Mouse (Mus musculus) MEL (cell line): ENCODE data around the gene Fndc3a. TPM values are rescaled to one million over a fixed set of nuclear protein-coding genes. Genes with fewer than 3 reads are reported as not detected.

Experiments
- DNase-seq: peaks from one replicate; pipeline ENCODE4 v3.0.0; 2011; ENCODE audit warnings: low read depth, low spot score
- H3K27ac ChIP-seq: 2 replicates; pipeline ENCODE4 v1.5.1; 2012; ENCODE audit warnings: low read depth, mild to moderate bottlenecking, control low read depth, low read length, moderate library complexity; ENCODE audit not compliant: control insufficient read depth
- H3K27me3 ChIP-seq, 2 experiments: fragments of 150-350 bp in 1 of 2; sonication (generic) in 1 of 2; 2 replicates each; pipeline ENCODE4 v1.6.1; 2012; ENCODE audit warnings: low read length in 2 of 2, mild to moderate bottlenecking in 2 of 2, improper control_type of control experiment in 1 of 2, moderate library complexity in 1 of 2; ENCODE audit not compliant: insufficient read depth in 2 of 2, control insufficient read depth in 1 of 2
- H3K36me3 ChIP-seq, 2 experiments: 2 replicates each; pipeline ENCODE4 v1.6.1; 2012 to 2014; ENCODE audit warnings: low read length in 2 of 2, improper control_type of control experiment in 1 of 2, inconsistent platforms in 1 of 2, mild to moderate bottlenecking in 1 of 2; ENCODE audit not compliant: insufficient read depth in 2 of 2, control insufficient read depth in 1 of 2
- H3K4me1 ChIP-seq, 2 experiments: fragments of 150-350 bp in 1 of 2; sonication (generic) in 1 of 2; 2 replicates each; pipeline ENCODE4 v1.6.1; 2012; ENCODE audit warnings: low read length in 2 of 2, improper control_type of control experiment in 1 of 2, mild to moderate bottlenecking in 1 of 2; ENCODE audit not compliant: insufficient read depth in 2 of 2, control insufficient read depth in 1 of 2
- H3K4me3 ChIP-seq, 2 experiments: fragments of 150-350 bp in 1 of 2; sonication (generic) in 1 of 2; 2 replicates each; pipeline ENCODE4 v1.5.1; 2012; ENCODE audit warnings: low read depth in 2 of 2, low read length in 2 of 2, mild to moderate bottlenecking in 2 of 2, moderate library complexity in 2 of 2, control low read depth in 1 of 2, improper control_type of control experiment in 1 of 2; ENCODE audit not compliant: control insufficient read depth in 1 of 2, insufficient read depth in 1 of 2
- H3K79me2 ChIP-seq: 2 replicates; pipeline ENCODE4 v1.6.1; 2012; ENCODE audit warnings: mild to moderate bottlenecking, low read length, moderate library complexity; ENCODE audit not compliant: control insufficient read depth, poor library complexity, insufficient read depth
- H3K9ac ChIP-seq: 2 replicates; pipeline ENCODE4 v1.6.1; 2012; ENCODE audit warnings: low read depth, mild to moderate bottlenecking, control low read depth, low read length, moderate library complexity; ENCODE audit not compliant: control insufficient read depth, poor library complexity, severe bottlenecking
- H3K9me3 ChIP-seq: fragments of 150-350 bp; sonication (generic); replicated peaks from 2 replicates; pipeline ENCODE4 v1.6.1; 2012; ENCODE audit warnings: mild to moderate bottlenecking, low read length, improper control_type of control experiment, moderate library complexity; ENCODE audit not compliant: insufficient read depth
- CHD1 ChIP-seq: IDR thresholded peaks from 2 replicates; pipeline ENCODE4 v1.6.1; 2012; ENCODE audit warnings: low read depth, mild to moderate bottlenecking, inconsistent platforms, low read length, improper control_type of control experiment
- EP300 ChIP-seq, 2 experiments: IDR thresholded peaks; 2 replicates each; pipeline ENCODE4 v1.6.1; 2011; ENCODE audit warnings: improper control_type of control experiment in 2 of 2, low read length in 2 of 2, low read depth in 1 of 2, mild to moderate bottlenecking in 1 of 2
- GATA1 ChIP-seq: IDR thresholded peaks from 2 replicates; pipeline ENCODE4 v1.6.1; 2011; ENCODE audit warnings: low read depth, low read length, improper control_type of control experiment
- MAZ ChIP-seq: IDR thresholded peaks from 2 replicates; pipeline ENCODE4 v1.6.1; 2012; ENCODE audit warnings: low read depth, mild to moderate bottlenecking, inconsistent platforms, low read length, improper control_type of control experiment
- MEF2A ChIP-seq: IDR thresholded peaks from 2 replicates; pipeline ENCODE4 v1.6.1; 2014; ENCODE audit warnings: low read depth, mild to moderate bottlenecking, inconsistent platforms, low read length, improper control_type of control experiment; ENCODE audit not compliant: poor library complexity, insufficient replicate concordance, severe bottlenecking; ENCODE audit errors: extremely low read depth
- MXI1 ChIP-seq: IDR thresholded peaks from 2 replicates; pipeline ENCODE4 v1.6.1; 2011; ENCODE audit warnings: mild to moderate bottlenecking, low read depth, low read length, improper control_type of control experiment
- MYB ChIP-seq: IDR thresholded peaks from 2 replicates; pipeline ENCODE4 v1.6.1; 2011; ENCODE audit warnings: mild to moderate bottlenecking, low read depth, low read length, improper control_type of control experiment
- MYC ChIP-seq: IDR thresholded peaks from 2 replicates; pipeline ENCODE4 v1.6.1; 2011; ENCODE audit warnings: low read depth, mild to moderate bottlenecking, low read length, improper control_type of control experiment, moderate library complexity
- NELFE ChIP-seq: IDR thresholded peaks from 2 replicates; pipeline ENCODE4 v1.6.1; 2011; ENCODE audit warnings: low read depth, low read length, improper control_type of control experiment
- POLR2AphosphoS2 ChIP-seq: IDR thresholded peaks from 2 replicates; pipeline ENCODE4 v1.6.1; 2011; ENCODE audit warnings: low read length, improper control_type of control experiment
- RAD21 ChIP-seq: IDR thresholded peaks from 2 replicates; pipeline ENCODE4 v1.6.1; 2011; ENCODE audit warnings: mild to moderate bottlenecking, low read depth, low read length, improper control_type of control experiment
- TBP ChIP-seq: IDR thresholded peaks from 2 replicates; pipeline ENCODE4 v1.8.0; 2011; ENCODE audit warnings: low read depth, low read length, improper control_type of control experiment
- TCF12 ChIP-seq: IDR thresholded peaks from 2 replicates; pipeline ENCODE4 v1.6.1; 2014; ENCODE audit warnings: low read depth, mild to moderate bottlenecking, inconsistent platforms, low read length, improper control_type of control experiment, moderate library complexity
- UBTF ChIP-seq: IDR thresholded peaks from 2 replicates; pipeline ENCODE4 v1.6.1; 2012; ENCODE audit warnings: low read depth, mild to moderate bottlenecking, inconsistent platforms, low read length, improper control_type of control experiment, moderate library complexity, borderline replicate concordance; ENCODE audit not compliant: insufficient read depth
- USF2 ChIP-seq, 2 experiments: IDR thresholded peaks; 2 replicates each; pipeline ENCODE4 v1.6.1; 2011 to 2012; ENCODE audit warnings: improper control_type of control experiment in 2 of 2, low read length in 2 of 2, borderline replicate concordance in 1 of 2, inconsistent platforms in 1 of 2, low read depth in 1 of 2, mild to moderate bottlenecking in 1 of 2; ENCODE audit not compliant: insufficient read depth in 1 of 2
- ZKSCAN1 ChIP-seq: IDR thresholded peaks from 2 replicates; pipeline ENCODE4 v1.6.1; 2012; ENCODE audit warnings: low read depth, mild to moderate bottlenecking, inconsistent platforms, low read length, improper control_type of control experiment, moderate library complexity
- ZMIZ1 ChIP-seq: IDR thresholded peaks from 2 replicates; pipeline ENCODE4 v1.6.1; 2012; ENCODE audit warnings: low read depth, mild to moderate bottlenecking, inconsistent platforms, low read length, improper control_type of control experiment, moderate library complexity
- ZNF384 ChIP-seq: IDR thresholded peaks from 2 replicates; pipeline ENCODE4 v1.6.1; 2012; ENCODE audit warnings: low read depth, mild to moderate bottlenecking, inconsistent platforms, low read length, improper control_type of control experiment
- polyA plus RNA-seq, 2 experiments: library from polyadenylated mRNA; stranded (reverse) in 1 of 2; unstranded in 1 of 2; fragments of >175 nt in 1 of 2; fragments of >200 nt in 1 of 2; gene quantifications; 2 replicates each; pipeline versions ENCODE4 v1.2.1 to v1.2.4; 2012; ENCODE audit warnings: low replicate concordance in 2 of 2, low read depth in 1 of 2; ENCODE audit not compliant: insufficient read length in 2 of 2, insufficient read depth in 1 of 2, missing spikeins in 1 of 2
- total RNA-seq: library from RNA; depleted of rRNA; stranded (reverse); fragments of 300-350 nt; gene quantifications from 2 replicates; pipeline ENCODE4 v1.2.3, GENCODE M21; 2012

Fndc3a gene
- total and polyA plus RNA-seq, 3 experiments = 4.2 to 9.0 TPM; not detected in 1

DNA sequence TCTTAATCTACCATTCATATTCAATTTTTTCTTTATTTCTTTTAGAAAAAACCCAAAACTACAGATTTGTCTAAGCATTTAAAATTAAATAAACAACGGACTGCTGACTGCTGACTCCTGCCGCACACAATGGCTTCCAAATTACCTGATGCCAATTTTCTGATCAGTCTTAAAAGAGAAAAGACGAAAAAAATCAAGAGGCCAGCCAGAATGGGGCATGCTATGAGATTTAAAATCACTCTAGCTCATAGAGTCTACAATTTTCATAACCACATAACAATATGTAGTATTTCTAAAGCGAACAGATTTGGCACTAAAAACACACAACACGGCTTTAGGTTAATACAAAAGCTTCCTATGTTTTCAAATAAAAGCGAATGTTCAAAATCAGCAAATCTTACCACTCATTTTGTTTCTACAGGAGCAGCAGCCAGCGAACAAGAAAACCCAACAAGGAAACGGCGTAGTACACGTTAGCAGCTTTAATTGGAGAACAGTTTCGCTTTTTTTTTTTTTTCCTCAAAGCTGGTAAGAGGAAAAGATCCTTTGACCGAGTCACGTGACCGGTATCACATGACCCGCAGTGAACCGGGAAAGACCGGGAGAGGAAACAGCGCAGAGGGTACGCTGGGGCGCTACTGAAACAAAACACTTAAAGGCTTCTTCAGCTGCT is 107.1 kb downstream of the Fndc3a start (continued):
- no peak for TF ChIP-seq MYB
- TF ChIP-seq ZMIZ1 = peak; percentile 55; the same call in 1 of the 2 replicates
- no peak for TF ChIP-seq EP300 (IDR thresholded peaks at IDR 0.05; ENCODE audit: low read depth in 1 of 2, low read length in 2 of 2)
- peak; percentile 97 to 99 for TF ChIP-seq USF2 (IDR thresholded peaks at IDR 0.05; ENCODE audit: borderline replicate concordance in 1 of 2, insufficient read depth in 1 of 2, low read depth in 1 of 2, low read length in 2 of 2)
- TF ChIP-seq MAZ = no peak
- TF ChIP-seq ZKSCAN1 = no peak
- TF ChIP-seq MYC = peak; percentile 56; the same call in 1 of the 2 replicates
- TF ChIP-seq NELFE = peak; percentile 76
- peak; percentile 40; the same call in 1 of the 2 replicates for TF ChIP-seq TCF12
- TF ChIP-seq MXI1 = peak; percentile 93
- peak; percentile 84 for TF ChIP-seq TBP
- TF ChIP-seq GATA1 = no peak

DNA sequence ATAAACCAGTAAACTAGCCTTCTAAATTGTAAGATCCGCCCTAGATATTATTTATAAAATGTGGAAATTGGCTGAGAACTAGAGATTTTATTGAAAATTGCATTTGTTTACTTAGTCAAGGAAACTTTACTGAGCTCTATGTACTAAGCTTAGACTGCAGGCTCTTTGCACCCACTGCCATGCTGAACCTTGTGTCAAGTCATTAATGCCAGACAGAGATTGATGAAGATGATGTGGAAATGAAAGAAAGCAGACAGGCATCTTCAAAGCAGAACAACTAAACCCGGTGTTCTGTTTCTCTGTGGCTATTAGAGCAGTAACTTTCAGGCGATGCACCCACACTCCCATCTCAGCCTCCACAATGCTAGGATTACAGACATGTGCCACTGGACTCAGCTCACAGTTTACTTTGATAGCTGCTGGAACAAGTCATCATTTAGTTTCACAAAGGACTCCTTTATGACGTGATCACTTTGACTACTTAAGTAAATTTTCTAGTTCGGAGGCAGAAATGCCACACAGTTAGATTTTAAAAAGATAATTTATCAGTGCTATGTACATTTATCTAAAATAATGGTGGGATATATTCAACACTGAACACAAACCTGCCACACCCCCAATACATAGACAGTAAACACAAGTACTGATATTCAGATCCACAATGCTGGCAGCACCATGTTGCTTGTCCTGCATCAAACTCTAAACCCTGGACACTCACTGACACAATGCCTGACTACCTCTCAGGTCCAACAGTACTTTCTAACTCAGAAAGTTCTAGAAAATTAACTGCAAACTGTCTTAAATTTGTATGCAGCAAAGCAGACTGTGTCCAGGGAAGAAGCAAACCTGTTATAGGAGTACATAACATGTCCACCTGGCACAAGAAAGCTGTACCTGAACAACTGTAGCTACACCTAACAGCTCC is 108.2 kb downstream of the Fndc3a start:
- Histone ChIP-seq H3K4me3 (peak overlapping the region; percentile 27 to 62), H3K9me3 (no peaks in the 10 kb centered on the region)
- TF ChIP-seq MAZ (no peak), MEF2A (no peak), ZNF384 (no peak), POLR2AphosphoS2 (no peak), UBTF (no peak), CHD1 (no peak), RAD21 (no peak)
- TF ChIP-seq, all 39 proteins: peak for 0
- Histone ChIP-seq H3K9ac (peak overlapping the region; percentile 69), H3K79me2 (peaks cover 6% of the 10 kb centered on the region), H3K36me3 (peaks cover 0 to 18% of the 10 kb centered on the region in 2 experiments; a peak in 2 of 4 replicates), H3K27ac (no peak overlapping the region), H3K4me1 (peaks cover 3 to 7% of the 10 kb centered on the region in 2 experiments), H3K27me3 (no peaks in the 10 kb centered on the region)
- peak; percentile 23 for DNase-seq
